Mouse (Mus musculus) thymus, postnatal 25 days (tissue): Measurements from ENCODE around the gene Slc25a20.
A peak's percentile ranks its signal among the peaks of the same experiment; 100 is the strongest.
"Not testable (repeated sequence)": the region's sequence is repeated elsewhere in the genome, so short reads cannot be mapped to it uniquely, and the experiment has no call there.

Source experiments
- DNase-seq: peaks from one replicate; pipeline ENCODE4 v3.0.0; 2022

The Slc25a20 gene

DNA sequence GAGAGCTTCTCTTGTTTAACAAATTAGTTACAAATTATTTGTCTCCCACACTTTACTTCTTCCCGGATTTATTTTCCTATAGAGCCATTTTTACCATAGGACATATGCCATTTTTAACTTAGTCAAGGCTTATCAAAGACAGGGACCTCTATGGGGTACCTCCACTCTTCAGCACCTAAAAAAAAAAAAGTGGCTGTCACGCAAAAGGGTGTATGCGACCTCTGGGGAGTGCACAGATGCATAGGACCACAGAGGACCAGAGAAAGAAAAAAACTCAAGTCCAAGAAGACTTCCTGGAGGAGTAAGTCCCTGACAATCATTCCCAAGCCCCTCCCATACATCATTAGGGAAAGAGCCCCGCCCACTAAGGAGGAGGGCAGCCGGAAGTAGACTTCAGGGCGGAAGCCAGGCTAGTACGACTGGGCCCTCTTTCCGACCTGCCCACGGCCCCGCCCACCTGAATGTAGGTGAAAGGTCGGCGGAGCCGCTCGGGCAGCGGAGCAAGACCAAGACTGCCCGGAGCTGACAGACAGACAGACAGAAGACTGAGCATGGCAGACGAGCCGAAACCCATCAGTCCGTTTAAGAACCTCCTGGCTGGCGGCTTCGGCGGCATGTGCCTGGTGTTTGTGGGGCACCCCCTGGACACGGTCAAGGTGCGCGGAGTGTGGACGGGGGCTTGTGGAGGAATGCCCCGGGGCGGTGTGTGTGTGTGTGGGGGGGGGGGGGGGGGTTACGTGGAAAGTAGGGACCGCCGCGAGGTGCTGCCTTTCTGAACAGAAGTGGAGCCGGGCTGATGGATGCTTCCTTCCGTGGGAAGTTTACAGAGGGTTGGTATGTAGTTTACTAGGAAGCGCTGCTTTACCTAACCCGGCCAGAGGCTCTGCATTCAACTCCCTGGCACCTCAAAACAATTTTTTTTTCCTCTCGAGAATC is at the start of gene Slc25a20:
Gene Slc25a20, plus strand, starts transcription at position 412 of the 936 bp plus-strand sequence.
- peak; percentile 79 for DNase-seq

DNA sequence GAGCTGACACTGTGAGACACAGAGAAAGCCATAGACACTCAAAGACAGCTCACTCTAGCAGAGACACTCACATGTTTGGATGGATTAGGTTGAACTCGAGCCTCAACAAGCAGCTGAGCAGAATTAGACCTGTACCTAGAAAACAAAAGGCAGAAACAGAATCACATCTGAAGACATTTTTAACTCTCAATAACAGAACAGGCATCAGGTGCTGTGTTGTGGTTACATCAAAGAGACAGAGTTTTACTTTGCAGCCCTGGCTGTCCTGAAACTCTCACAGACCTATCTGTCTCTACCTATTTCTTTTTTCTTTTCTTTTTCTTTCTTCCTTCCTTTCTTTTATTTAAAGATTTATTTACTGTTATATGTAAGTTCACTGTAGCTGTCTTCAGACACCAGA is 44.6 kb upstream of the Slc25a20 start:
- no peak for DNase-seq

DNA sequence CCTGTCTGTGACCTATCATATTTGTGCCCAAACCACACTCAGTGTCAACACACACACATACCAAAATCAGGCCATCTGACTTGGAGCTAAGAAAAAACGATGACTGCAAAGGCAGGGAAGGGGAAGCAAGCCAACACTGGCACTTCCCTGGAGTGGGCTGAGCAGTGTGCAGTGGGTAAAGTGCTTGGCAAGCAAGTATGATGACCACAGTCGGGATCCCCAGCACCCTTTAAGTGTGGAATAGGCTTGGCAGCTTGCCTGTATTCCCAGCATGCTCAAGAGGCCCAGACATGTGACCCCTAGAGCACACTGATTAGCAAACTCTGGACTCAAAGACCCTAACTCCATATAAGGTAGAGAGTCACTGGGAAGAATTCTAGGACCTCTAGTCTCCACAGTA is 35.4 kb upstream of the Slc25a20 start:
- DNase-seq, result no peak

DNA sequence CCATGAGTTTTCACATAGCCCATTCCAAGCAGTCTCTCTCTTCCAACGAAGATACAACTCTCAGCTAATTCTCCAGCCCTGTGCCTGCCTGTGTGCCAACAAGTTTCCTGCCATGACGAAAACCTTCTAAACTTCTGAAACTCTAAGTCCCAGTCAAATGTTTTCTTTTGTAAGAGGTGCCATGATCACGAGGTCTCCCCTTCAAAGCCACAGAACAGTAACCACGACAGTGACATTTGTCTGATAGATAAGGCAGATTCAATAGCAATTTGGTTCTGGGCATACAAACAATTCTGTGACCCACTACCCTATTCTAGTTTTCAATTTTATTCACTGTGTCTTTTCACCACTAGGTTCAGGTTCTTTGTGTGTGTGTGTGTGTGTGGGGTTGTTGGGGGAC is 33.7 kb upstream of the Slc25a20 start:
- no peak for DNase-seq

DNA sequence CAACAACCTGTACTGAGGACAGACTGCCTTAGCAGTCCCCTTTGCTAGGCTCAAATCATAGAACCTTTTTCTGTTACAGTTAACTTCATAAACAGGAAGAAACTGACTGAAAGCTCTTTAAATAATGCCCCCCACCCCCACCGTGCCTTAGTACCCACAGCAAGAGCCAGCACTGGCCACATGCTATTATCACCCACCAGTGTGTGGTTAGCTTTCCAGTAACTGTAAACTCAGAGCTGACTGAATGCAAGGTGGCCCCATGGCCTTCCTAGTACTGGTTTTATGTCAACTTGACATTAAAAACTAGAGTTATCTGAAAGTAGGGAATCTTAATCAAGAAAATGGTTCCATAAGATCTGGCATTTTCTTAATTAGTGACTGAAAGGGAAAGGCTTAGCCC is 31.2 kb upstream of the Slc25a20 start:
- no peak for DNase-seq

DNA sequence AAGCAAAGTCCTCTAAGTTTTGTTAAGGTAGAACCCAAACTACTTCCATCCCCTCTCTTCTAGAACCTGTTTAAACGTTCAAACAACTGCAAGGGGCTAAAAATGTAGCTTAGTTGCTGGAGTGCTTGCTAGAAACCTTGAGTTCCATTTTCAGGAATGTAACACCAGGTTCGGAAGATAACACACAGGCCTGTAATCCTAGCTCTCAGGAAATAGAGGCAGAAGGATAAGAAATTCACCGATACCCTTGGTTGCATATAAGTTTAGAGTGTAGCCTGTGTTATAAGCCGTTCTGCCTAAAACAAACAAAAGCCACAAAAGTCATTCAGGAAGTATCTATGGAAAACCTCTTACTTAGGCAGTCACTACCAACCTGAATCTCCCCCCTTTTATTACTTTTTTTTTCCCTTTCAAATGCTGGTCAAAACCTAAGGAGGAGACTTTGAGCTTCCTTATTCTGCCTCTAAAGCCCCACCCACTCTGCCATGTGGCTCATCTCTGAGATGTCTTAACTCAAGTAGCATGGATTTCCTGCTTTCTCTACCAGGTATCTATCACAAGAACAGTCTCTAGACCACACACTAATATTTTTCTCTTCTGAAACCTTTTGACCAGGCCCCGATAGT is 30.1 kb upstream of the Slc25a20 start:
- DNase-seq, result no peak

DNA sequence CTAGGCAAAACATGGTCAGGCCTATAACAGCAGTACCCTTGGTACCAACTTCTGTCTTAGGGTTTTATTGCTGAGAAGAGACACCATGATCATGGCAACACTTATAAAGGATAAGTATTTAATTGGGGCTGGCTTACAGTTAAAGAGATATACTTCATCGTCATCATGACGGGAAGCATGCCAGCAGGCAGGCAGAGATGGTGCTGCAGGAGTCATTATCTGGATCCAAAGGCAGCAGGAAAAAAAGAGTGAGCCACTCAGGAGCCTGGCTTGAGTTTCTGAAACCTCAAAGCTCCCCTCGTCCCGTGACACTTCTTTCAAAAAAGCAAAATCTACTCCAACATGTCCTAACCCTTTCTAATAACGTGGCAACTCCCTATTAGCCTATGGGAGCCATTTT is 29.5 kb upstream of the Slc25a20 start:
- no peak for DNase-seq

DNA sequence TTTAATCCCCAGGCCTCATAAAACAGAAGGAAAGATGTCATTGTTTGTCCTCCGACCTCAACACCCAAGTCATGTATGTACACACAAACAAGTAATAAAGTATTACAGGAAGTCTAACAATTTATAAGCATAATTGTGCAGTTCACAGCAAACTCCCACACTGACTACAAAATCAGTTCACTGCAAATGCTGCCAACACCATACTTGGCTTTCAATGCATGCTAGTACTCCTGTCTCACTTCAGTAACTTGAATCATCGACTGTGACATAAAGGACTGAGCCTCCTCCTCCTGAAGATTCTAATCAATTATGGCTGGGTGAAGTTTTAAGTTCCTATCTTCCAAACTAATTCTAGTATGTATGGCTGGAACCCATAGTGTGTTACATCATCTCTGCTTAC is 28.0 kb upstream of the Slc25a20 start:
- DNase-seq, result no peak

DNA sequence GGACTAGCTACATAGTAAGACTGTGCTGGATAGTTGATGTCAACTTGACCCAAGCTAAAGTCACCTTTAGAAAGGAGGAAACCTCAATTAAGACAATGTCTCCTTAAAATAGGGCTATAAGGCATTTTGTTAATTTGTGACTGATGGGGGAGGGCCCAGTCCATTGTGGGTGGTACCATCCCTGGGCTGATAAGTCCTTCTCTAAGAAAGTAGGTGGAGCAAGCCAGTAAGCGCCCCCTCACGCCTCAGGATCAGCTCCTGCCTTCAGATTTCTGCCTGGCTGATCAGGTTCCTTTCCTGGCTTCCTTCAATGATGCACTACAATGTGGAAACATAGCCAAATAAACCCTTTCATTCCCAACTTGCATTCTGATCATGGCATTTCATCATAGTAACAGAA is 26.5 kb upstream of the Slc25a20 start:
- no peak for DNase-seq

DNA sequence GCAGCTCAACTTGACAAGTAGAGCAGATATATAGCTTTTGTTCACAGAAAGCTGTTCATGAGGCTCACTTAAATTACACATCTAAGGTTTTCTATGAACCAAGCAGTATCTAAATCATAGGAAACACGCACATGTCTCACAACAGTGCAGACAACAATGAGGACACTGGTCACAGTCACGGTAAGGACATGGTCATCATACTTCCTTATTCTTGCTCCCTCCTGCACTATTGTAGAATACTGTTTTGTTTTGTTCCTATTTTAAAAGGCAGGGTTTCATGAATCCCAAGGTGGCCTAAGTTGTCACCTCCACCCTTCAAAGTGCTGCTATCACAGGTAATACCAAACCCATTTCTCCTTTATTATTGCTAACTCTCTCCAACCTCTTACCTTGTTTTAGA is 22.1 kb upstream of the Slc25a20 start:
- DNase-seq, result no peak

DNA sequence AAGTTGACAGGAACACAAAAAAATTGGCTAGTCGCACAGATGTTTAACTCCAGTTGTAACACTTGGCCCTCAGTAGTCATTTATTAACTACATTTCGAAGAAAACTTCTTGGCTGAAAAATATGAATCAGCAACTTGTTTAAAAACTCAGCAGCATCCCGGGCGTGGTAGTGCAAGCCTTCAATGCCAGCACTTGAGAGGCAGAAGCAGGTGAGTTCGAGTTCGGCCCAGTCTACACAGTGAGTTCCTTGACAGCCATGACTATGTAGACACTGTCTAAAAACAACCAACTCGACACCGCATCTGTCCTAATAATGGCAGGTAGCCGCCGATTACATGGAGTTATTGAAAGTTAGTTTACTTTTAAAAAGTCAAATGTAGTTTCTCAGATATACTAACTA is 13.7 kb upstream of the Slc25a20 start:
- no peak for DNase-seq

DNA sequence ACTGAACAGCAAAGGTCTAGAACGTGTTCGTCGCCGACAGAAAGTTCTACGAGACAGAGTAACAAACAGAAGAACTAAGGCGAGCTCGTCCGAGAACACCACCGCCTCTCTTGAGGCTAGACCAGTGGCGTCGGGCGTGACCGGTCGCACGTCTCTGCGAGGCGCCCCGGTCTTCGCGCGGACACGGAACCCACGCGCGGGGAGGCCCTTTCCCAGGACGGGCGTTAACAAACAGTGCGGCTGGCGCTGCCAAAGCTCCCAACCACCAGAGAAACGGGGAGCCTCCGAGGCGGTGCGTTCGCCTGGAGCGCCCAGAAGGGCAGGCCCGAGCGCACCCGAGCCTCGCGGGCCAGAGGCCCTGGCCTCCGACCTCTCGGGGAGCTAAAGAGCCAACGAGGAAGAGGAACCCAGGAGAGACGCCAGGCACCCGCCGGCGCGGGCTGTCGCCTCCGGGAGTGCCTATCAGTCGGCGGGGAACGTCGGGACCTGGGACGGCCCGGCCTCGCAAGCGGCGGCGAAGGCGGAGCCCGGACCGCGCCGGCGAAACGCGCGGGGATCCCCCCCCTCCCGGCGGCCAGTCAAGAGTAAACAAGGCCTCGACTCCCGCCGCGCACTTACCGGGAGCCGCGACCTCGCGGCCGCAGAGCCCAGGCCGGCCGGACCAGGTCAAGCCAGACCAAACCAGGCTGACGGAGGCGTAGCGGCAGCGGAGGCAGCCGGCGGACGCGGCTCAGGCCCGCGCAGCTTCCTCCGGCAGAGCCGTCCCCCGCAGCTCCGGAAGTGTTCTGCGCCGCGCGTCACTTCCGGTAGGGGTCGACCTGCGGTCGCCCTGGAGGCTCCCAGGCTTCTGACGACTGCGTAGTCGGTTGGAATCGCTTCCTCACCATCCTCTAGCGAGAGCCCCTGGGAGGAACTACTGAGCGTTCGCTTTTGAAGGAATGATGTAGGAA is 13.0 kb upstream of the Slc25a20 start, which contains the start of gene Arih2:
Gene Arih2, minus strand, starts transcription at position 776 of the 950 bp plus-strand sequence.
- peak; percentile 92 for DNase-seq

DNA sequence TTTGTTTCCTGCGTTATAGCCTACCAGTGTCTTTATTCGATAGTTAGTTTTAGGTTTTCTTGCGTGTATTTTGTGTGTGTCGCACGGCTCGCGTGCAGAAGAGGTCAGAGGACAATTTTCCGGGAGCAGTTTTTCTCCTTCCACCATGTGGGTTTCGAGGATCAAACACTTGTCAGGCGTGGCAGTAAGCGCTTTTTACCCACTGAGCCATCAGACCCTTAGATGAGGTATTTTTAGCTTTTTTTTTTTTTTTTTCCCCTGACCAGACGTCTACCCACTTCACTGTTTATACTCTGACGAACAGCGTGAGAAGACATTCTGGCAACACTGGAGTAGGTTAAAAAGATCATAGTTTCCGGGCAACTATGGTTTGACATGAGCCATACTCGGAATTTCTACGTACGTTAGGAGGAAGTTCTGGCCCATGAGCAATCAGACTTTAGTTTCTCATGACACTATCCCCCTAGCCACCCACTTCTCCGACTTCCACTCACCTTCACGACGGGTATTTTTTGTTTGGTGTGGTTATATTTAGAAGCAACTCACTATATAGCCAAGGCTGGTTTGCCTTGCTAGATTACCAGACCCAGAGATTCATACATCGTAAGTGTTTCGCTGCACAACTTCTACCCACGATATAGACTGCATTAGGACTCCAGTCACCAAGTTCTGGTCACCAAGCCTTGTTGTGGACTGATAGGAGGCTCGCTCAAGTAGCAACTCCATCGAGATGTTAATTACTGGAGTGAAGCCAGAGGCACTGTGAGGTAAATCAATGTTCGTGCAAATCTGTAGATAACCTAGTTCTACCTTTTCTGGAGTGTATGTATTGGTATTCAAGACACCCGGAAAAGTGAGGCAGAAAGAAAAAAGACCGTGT is 12.1 kb upstream of the Slc25a20 start:
- no peak for DNase-seq

DNA sequence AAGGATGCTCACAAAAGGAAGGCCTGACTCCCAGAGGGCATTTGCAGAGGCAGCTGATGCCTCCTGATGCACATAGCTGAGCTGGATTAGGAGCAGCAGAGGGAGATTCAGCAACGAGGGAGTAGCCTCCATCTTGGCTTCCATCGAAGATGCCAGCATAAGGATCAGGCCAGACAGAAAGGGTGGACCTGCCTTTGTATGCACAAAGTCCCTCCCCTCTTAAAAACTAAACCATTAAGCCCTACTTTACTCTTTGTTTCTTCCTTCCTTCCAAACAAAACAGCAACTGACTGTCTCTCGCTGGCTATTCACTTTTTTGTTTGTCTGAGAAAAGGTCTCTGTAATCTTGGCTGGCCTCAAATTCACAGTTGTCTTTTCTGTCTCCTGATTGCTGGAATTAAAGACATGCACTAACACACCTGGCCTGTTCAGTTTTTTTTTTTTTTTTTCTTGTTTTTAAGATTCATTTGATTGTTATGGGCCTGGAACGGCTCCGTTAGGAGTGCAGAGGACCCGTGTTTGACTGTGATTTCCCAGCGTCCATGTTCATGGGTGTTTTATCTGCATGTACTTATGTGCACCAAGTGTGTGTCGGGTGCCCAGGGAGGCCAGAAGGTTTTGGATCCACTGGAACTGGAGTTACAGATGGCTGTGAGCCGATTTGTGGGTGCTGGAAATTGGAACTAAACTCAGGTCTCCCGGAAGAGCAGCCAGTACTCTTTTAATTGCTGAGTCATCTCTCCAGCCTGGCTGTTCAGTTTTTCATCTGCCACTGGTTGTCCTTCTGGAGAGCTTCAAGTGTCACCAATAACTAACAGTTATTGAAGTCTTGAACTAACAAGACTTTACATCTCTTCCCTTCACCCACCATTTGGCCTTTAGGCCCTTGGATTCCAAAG is 7.1 kb upstream of the Slc25a20 start:
- no peak for DNase-seq

DNA sequence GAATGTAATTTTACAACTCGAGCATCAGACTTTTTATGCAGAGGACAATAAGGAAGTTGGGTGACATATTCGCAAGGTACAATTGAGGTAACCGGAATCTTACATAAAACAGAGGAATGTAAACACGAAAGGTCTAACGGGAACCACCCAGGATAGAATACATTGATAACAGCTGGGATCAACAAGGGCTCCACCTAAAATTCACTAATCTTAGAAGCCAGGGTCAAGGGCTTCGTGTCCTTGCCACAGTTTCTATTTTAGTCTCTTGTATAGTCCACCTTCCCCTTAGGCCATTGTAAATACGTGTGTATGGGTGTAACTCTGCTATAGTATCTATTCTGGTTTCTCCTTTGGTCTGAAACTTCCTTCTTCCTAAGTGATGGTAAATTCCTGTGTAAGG is 6.0 kb upstream of the Slc25a20 start:
- not testable (repeated sequence) for DNase-seq

DNA sequence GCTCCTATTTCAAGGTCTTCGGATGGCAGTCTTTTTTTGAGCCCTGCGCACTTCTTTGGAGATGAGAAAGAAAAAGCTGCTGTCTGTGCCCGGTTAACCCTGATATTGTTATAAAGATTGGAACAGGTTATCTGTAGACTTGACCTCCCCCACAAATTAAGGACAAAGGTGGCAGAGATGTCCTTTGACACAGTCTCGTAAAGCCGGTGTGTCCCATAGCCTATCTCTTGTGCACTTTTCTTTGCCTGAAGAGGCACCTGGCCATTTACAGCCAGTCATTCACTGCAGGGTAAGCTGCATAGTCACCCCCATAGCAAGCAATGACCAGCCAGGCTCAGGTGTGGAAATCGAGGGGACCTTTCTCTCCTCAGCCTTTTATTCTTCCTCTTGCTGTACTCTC is 772 bp downstream of the Slc25a20 start:
- DNase-seq, result no peak

DNA sequence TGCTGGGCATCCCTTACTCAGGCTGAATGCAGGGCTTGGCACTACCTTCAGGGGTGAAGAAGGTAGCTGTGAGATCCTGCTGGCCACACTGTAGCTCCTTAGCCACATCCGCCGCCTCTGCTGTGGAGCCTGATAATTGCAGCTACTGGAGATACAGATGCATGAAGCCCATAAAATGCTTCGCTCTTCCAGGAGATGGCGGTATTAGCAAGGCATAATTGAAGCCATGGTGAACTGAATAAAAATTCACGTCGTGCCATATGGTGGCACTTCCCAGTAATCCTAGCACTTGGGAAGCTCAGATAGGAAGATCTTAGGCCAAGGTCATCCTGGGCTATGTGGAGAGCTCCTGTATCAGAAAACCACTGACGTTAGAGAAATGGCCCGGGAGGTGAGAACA is 8.0 kb downstream of the Slc25a20 start:
- no peak for DNase-seq

DNA sequence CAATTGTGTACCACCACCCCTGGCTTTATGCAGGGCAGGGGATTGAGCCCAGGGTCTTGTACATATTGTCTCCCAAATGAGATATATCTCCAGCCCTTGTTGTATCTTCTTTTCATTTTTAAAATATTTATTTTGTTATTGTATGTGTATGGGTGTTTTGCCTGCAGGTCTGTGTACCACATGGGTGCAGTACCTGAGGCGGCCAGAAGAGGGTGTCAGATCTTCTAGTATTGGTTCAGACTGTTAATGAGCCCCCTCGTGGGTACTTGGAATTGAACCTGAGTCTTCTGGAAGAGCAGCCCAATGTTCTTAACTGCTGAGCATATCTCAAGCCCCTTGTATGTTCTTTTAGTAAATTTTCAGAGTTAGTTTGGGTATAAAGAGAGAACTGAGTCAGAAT is 11.3 kb downstream of the Slc25a20 start:
- no peak for DNase-seq

DNA sequence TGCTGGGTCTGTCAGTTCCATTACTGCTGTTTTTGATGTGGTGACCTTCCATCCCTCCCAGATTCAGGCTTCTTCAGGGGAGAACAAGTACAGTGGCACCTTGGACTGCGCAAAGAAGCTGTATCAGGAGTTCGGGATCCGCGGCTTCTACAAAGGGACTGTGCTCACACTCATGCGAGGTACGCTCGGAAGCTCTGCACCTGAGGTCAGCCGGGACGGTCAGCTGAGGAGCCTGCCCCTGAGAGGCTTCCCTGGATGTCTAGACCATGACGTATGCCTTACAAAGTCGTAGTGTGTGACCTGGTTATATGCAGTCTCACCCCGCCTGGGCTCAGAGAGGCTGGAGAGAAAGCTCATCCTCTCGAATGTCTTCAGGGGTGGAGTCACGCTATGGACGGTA is 18.1 kb downstream of the Slc25a20 start:
- DNase-seq, result no peak

DNA sequence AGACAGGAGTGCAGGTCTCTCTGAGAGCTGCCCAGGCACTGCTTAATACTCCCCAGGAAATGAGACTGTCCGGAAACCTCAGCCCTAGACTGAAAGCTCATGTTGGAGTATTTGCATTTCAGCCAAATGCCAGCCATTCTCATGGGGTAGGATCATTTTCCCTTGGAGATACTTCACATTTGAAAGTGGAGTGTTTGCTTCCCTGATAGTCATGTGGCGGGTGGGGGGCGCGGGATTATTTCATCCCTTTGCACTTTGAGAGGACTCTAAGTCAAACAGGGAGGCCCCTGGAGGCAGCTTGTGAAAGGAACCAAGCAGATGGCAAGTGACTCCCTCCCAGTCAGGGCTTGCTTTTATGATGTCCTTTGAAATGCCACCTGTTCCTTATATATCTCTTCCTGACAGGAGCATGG is 24.6 kb downstream of the Slc25a20 start:
- DNase-seq, result no peak

DNA sequence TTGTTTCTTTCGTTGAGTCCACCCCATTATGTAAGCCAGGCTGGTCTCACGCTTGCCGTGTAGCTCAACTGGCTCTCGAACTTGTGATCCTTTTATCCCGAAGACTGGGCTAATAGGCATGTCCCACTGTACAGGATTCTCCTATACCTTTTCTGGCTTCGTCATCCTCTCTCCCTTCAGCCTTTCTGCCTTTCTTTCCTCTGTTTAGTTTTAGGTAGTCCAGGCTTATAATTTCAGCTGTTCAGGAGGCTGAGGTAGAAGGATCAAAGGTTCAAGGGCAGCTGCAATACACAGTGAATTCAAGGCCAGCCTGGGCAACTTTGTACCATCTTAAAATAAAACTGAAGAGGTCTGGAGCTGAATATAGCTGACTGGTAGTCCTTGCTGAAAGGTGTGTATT is 25.3 kb downstream of the Slc25a20 start:
- DNase-seq, result no peak
